Mouse (Mus musculus) gastrocnemius, adult 2 months (tissue): ENCODE results near the gene Pilra. TPM values are rescaled to one million over a fixed set of nuclear protein-coding genes. Genes with fewer than 3 reads are reported as not detected.

Experiments
- DNase-seq: peaks from one replicate; pipeline ENCODE4 v3.0.0; 2022
- H3K27ac ChIP-seq: fragments of 200-600 bp; 2 replicates; pipeline ENCODE4 v1.8.1; 2022; ENCODE audit warnings: mild to moderate bottlenecking
- H3K4me3 ChIP-seq: fragments of 200-600 bp; 2 replicates; pipeline ENCODE4 v1.8.1; 2022; ENCODE audit warnings: mild to moderate bottlenecking, moderate library complexity
- CTCF ChIP-seq: fragments of 200-600 bp; IDR thresholded peaks from 2 replicates; pipeline ENCODE4 v1.8.1; 2022; ENCODE audit warnings: antibody characterized with exemption, mild to moderate bottlenecking, moderate library complexity
- intact Hi-C: fragments of 180-260 bp; cut with DNase I; formaldehyde crosslinking; loops from one replicate; pipeline ENCODE4 v1.15.1; 2025
- total RNA-seq, 2 experiments: library from RNA; stranded (reverse); gene quantifications; 2 replicates each; pipeline ENCODE4 v1.2.3; 2021

Pilra gene
- total RNA-seq, 2 experiments from 2014 or later, result 0.20 TPM; not detected in 1

- intact Hi-C loops, result loop anchor here (10.0 kb wide), 2 partner anchors 392 to 438 kb away; partner anchors contain the start of genes Ap4m1 and Mcm7
- DNase-seq, result no peak
- H3K27ac ChIP-seq, result no peak overlapping the region
- peak overlapping the region; percentile 89 for H3K4me3 ChIP-seq
- TF ChIP-seq CTCF, result no peak
Measured at GRCm38 (mm10) chr5:137782776-137783522, 53.1 kb downstream of the Pilra start.

- no peak overlapping the region for H3K27ac ChIP-seq
- TF ChIP-seq CTCF, result no peak
- intact Hi-C loops, result loop anchor here (10.0 kb wide), 2 partner anchors 393 to 437 kb away; partner anchors contain the start of genes Ap4m1 and Mcm7
- DNase-seq, result no peak
- no peak overlapping the region for H3K4me3 ChIP-seq
Measured at GRCm38 (mm10) chr5:137781661-137782060, 54.4 kb downstream of the Pilra start.

- DNase-seq, result peak; percentile 55
- Histone ChIP-seq H3K27ac (peak overlapping the region; percentile 96), H3K4me3 (peak overlapping the region; percentile 97)
- no peak for TF ChIP-seq CTCF
- intact Hi-C loops, result loop anchor here (2.0 kb wide), 1 partner anchor 246 kb away; the partner anchor contains the start of genes Epo and Gnb2
Measured at GRCm38 (mm10) chr5:137779053-137779933, 56.8 kb downstream of the Pilra start.

GRCm38 (mm10) chr5:137778635-137779034, 57.4 kb downstream of the Pilra start, which contains the start of gene Ppp1r35:
Gene Ppp1r35 (plus strand): TSS chr5:137778849.
- TF ChIP-seq CTCF, result no peak
- Histone ChIP-seq H3K4me3 (peak within 1 kb of the TSS; percentile 97), H3K27ac (peak within 1 kb of the TSS; percentile 96)
- DNase-seq, result peak; percentile 97
- intact Hi-C loops, result loop anchor here (2.0 kb wide), 1 partner anchor 246 kb away; the partner anchor contains the start of genes Epo and Gnb2

DNA sequence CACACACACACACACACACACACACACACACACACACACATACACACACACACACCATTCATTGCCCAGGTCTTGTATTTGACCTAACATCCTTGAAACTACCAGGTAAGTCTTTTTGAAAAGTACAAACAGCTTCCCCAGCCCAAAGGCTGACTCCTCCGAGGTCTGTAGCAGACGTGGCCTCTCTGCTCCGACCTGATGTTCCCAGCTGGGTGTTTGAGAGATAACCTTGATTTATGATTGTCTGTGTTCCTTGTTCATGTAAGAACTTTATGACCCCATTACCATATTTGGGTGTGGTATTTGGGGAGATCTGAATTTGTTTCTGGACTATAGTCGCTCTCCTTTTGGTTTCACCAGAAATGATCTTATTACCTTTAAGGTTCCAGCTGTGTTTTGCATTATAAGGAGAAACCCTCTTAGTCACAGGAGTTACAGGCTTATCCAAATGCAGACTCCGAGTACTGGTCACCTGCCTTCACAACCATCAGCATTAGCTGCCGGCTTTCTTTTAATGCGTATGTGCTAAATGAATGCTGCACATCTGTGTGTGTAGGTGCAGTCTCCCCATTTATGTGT, 58.7 kb downstream of the Pilra start:
- H3K27ac ChIP-seq, result no peak overlapping the region
- intact Hi-C loops, result no loop called here
- no peak overlapping the region for H3K4me3 ChIP-seq
- DNase-seq, result no peak
- no peak for TF ChIP-seq CTCF

DNA sequence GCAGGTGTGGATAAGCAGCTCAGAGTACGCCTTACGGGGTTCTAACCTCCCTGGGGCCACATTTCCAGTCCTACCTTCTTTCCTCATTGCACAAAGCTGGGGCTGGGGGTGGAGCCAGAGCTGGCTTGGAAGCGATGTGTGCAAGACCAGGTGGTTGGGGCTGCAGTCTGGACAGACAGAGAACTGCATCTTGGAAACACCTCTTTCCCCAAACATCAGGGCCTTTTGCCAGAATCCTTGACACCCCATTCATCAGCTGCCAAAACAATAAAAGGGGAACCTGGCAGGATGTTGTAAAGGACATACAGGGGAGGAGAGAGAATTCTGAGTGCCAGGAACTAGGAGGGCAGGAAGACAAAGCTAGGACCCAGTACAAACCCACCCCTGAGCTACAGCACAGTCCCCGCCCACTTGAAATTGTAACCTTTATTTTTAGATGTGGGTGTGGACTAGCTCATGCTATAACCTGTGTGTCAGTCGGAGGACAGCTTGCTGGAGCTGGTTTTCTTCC, 59.6 kb downstream of the Pilra start:
- no peak overlapping the region for H3K4me3 ChIP-seq
- intact Hi-C loops, result no loop called here
- DNase-seq, result no peak
- H3K27ac ChIP-seq, result no peak overlapping the region; the same call in 1 of the 2 replicates
- no peak for TF ChIP-seq CTCF

- intact Hi-C loops, result no loop called here
- no peak overlapping the region for H3K27ac ChIP-seq
- no peak overlapping the region for H3K4me3 ChIP-seq
- peak; percentile 6 for DNase-seq
- no peak for TF ChIP-seq CTCF
Measured at GRCm38 (mm10) chr5:137775587-137776290, 60.3 kb downstream of the Pilra start.

DNA sequence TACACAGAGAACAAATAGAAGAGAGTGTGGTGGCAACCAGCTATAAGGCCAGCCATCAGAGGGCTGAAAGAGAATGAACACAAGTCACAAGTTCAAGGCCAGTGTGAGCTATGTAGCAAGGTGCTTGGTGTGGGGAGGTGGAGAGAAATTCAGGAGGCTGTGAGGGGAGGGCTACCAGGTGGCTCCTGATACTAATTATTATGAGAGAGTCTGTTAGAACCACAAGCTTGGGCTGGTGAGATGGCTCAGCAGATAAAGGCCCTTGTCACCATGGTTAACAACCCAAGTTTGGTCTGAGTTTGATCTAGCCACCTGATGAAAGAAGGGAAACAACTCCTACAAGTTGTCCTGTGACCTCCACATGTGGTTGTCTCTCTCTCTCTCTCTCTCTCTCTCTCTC, 63.3 kb downstream of the Pilra start:
- H3K27ac ChIP-seq, result no peak overlapping the region
- no peak for TF ChIP-seq CTCF
- DNase-seq, result no peak
- intact Hi-C loops, result no loop called here
- H3K4me3 ChIP-seq, result no peak overlapping the region

Other genes with a start within 250 kb of the Pilra start
- gene Mospd3, start 235.2 kb downstream of the Pilra start, total RNA-seq, result 10 to 100 TPM in 1 of 2 experiments, 1 to 10 TPM in 1; 9.8 to 12.2 TPM
- gene Pcolce, start 222.5 kb downstream of the Pilra start, total RNA-seq, result 10 to 100 TPM; 30.9 to 76.1 TPM
- gene Fbxo24, start 207.3 kb downstream of the Pilra start, total RNA-seq, result under 1 TPM; 0.15 to 0.28 TPM
- 10 to 100 TPM; 15.6 to 17.1 TPM for gene Lrch4, start 207.2 kb downstream of the Pilra start, total RNA-seq
- 1 to 10 TPM; 2.9 to 3.3 TPM for gene Gm20605, start 207.1 kb downstream of the Pilra start, total RNA-seq
- gene Sap25, start 194.9 kb downstream of the Pilra start, total RNA-seq, result 1 to 10 TPM; 1.6 to 4.2 TPM
- under 1 TPM; 0.26 to 0.78 TPM for gene Irs3, start 190.6 kb downstream of the Pilra start, total RNA-seq
- gene Agfg2, start 151.6 kb downstream of the Pilra start, total RNA-seq, result 10 to 100 TPM in 1 of 2 experiments, 1 to 10 TPM in 1; 3.3 to 10.3 TPM
- gene Nyap1, start 94.7 kb downstream of the Pilra start, total RNA-seq, result under 1 TPM; 0.05 to 0.45 TPM
- gene Tsc22d4, start 90.6 kb downstream of the Pilra start, total RNA-seq, result 10 to 100 TPM; 43.5 to 58.6 TPM
- gene Ppp1r35, start 57.4 kb downstream of the Pilra start, total RNA-seq, result 1 to 10 TPM; 5.4 to 6.9 TPM
- gene Mepce, start 48.6 kb downstream of the Pilra start, total RNA-seq, result 10 to 100 TPM; 22.4 to 26.2 TPM
- under 1 TPM; 0.20 to 0.39 TPM for gene Zcwpw1, start 48.5 kb downstream of the Pilra start, total RNA-seq
- gene Pilrb1, start 21.8 kb upstream of the Pilra start, total RNA-seq, result under 1 TPM in 1 of 2 experiments, not detected in 1; 0.42 TPM
- under 1 TPM in 1 of 2 experiments, not detected in 1; 0.33 TPM for gene Pilrb2, start 35.5 kb upstream of the Pilra start, total RNA-seq
- gene Cyp3a13, start 85.3 kb upstream of the Pilra start, total RNA-seq, result not detected
- under 1 TPM; 0.31 to 0.51 TPM for gene Gjc3, start 126.8 kb upstream of the Pilra start, total RNA-seq
- not detected for gene Azgp1, start 145.2 kb upstream of the Pilra start, total RNA-seq
- not detected for gene Smok3a, start 185.0 kb upstream of the Pilra start, total RNA-seq
- gene Smok3b, start 185.1 kb upstream of the Pilra start, total RNA-seq, result not detected
- not detected for gene Smok3c, start 216.9 kb upstream of the Pilra start, total RNA-seq
- gene Zkscan1, start 248.8 kb upstream of the Pilra start, total RNA-seq, result 10 to 100 TPM; 10.7 to 10.8 TPM